Comparison of ENCODE assay signal across 1 mouse cellular context in genomic region chr3:146153862-146154611, GRCm38 (mm10).
A peak's percentile ranks its signal among the peaks of the same experiment; 100 is the strongest.
TF ChIP-seq lines count a peak whose summit lies in the region.

No protein-coding gene starts in this region.

TF ChIP-seq in CH12.LX, 34 proteins besides CTCF, POLR2A, EP300 and RAD21 (continued from another document):
- TF ChIP-seq GABPA (IDR thresholded peaks at IDR 0.05; ENCODE audit: insufficient replicate concordance, low read depth, low read length) = no peak
- no peak for TF ChIP-seq ZKSCAN1 (IDR thresholded peaks at IDR 0.05; ENCODE audit: borderline replicate concordance, low read depth, low read length)
- no peak; the same call in 1 of the 2 replicates for TF ChIP-seq CHD1 (IDR thresholded peaks at IDR 0.05; ENCODE audit: low read depth, low read length)
- TF ChIP-seq MAFK (IDR thresholded peaks at IDR 0.05; ENCODE audit: insufficient replicate concordance, low read length) = peak; percentile 50; the same call in 1 of the 2 replicates
- TF ChIP-seq MXI1 (IDR thresholded peaks at IDR 0.05; ENCODE audit: low read depth, low read length) = peak; percentile 99
- TF ChIP-seq USF1 (IDR thresholded peaks at IDR 0.05; ENCODE audit: low read depth, low read length) = peak; percentile 76
- no peak for TF ChIP-seq JUND (conservative IDR thresholded peaks at IDR 0.05; ENCODE audit: low read depth, low read length)
- peak; percentile 68; the same call in 1 of the 2 replicates for TF ChIP-seq UBTF (IDR thresholded peaks at IDR 0.05; ENCODE audit: low read depth, low read length)
- TF ChIP-seq CHD2 (IDR thresholded peaks at IDR 0.05; ENCODE audit: low read length) = peak; percentile 75
- peak; percentile 100 for TF ChIP-seq MAX (IDR thresholded peaks at IDR 0.05; ENCODE audit: low read length)
- peak; percentile 60; the same call in 1 of the 2 replicates for TF ChIP-seq ELF1 (IDR thresholded peaks at IDR 0.05; ENCODE audit: low read depth, low read length)
- peak; percentile 76 for TF ChIP-seq USF2 (conservative IDR thresholded peaks at IDR 0.05; ENCODE audit: low read depth, low read length)
- peak; percentile 100 for TF ChIP-seq MYC (IDR thresholded peaks at IDR 0.05; ENCODE audit: low read depth, low read length)
- TF ChIP-seq PAX5 (IDR thresholded peaks at IDR 0.05; ENCODE audit: low read length) = no peak
- TF ChIP-seq E2F4 (IDR thresholded peaks at IDR 0.05; ENCODE audit: insufficient replicate concordance, low read depth, low read length) = no peak
